Mouse (Mus musculus) ZHBTc4 (cell line): ENCODE measurements at regions not wholly inside any gene's neighbourhood (a gene's known extent, or its start where the extent isn't known, plus 50 kb on each side); places are given as distances from the start of the nearest gene placed in this dataset.

ENCODE experiments used
- DNase-seq: peaks from one replicate; pipeline ENCODE4 v3.0.0-alpha.2; 2011; ENCODE audit warnings: low read depth, low spot score

GRCm38 (mm10) chr5:85706598-85706997 lies 358.8 kb downstream of the Cenpc1 start:
- DNase-seq: no peak

- peak; percentile 6 for DNase-seq
These were observed 359.3 kb downstream of the Cenpc1 start for GRCm38 (mm10) chr5:85706084-85706483.

- no peak for DNase-seq
These were observed 387.5 kb downstream of the Cenpc1 start for GRCm38 (mm10) chr5:85677872-85678271.

- no peak for DNase-seq
These were observed 394.3 kb downstream of the Cenpc1 start for GRCm38 (mm10) chr5:85671121-85671520.

- DNase-seq: no peak
These were observed 403.9 kb downstream of the Cenpc1 start for GRCm38 (mm10) chr5:85661487-85661886.

GRCm38 (mm10) chr5:85621078-85621477 lies 444.3 kb downstream of the Cenpc1 start:
- DNase-seq: no peak

GRCm38 (mm10) chr5:85614783-85615182 lies 450.6 kb downstream of the Cenpc1 start:
- no peak for DNase-seq

GRCm38 (mm10) chr5:85612606-85613005 lies 452.8 kb downstream of the Cenpc1 start:
- DNase-seq: no peak

- DNase-seq: no peak
These were observed 456.3 kb downstream of the Cenpc1 start for GRCm38 (mm10) chr5:85609104-85609503.

GRCm38 (mm10) chr5:85598164-85598563 lies 467.2 kb downstream of the Cenpc1 start:
- DNase-seq: no peak

GRCm38 (mm10) chr5:85595082-85595447 lies 470.3 kb downstream of the Cenpc1 start:
- no peak for DNase-seq

- no peak for DNase-seq
These were observed 470.8 kb downstream of the Cenpc1 start for GRCm38 (mm10) chr5:85594413-85595081.

- DNase-seq: peak; percentile 12
These were observed 473.1 kb downstream of the Cenpc1 start for GRCm38 (mm10) chr5:85592236-85592635.

- peak; percentile 42 for DNase-seq
These were observed 478.7 kb downstream of the Cenpc1 start for GRCm38 (mm10) chr5:85586727-85587126.

- DNase-seq: no peak
These were observed 492.9 kb downstream of the Cenpc1 start for GRCm38 (mm10) chr5:85572531-85572930.

GRCm38 (mm10) chr5:85571967-85572366 lies 493.4 kb downstream of the Cenpc1 start:
- DNase-seq: no peak

GRCm38 (mm10) chr5:85571381-85571780 lies 494.0 kb downstream of the Cenpc1 start:
- no peak for DNase-seq

- DNase-seq: no peak
These were observed 529.1 kb downstream of the Cenpc1 start for GRCm38 (mm10) chr5:85536329-85536728.

- no peak for DNase-seq
These were observed 539.8 kb downstream of the Cenpc1 start for GRCm38 (mm10) chr5:85525385-85526194.

- DNase-seq: no peak
These were observed 560.1 kb downstream of the Cenpc1 start for GRCm38 (mm10) chr5:85505244-85505643.

GRCm38 (mm10) chr5:85497261-85497660 lies 568.1 kb downstream of the Cenpc1 start:
- DNase-seq: no peak

- DNase-seq: no peak
These were observed 579.6 kb downstream of the Cenpc1 start for GRCm38 (mm10) chr5:85485733-85486322.

- DNase-seq: no peak
These were observed 580.2 kb downstream of the Cenpc1 start for GRCm38 (mm10) chr5:85485157-85485556.
